Mouse (Mus musculus): Measurements from ENCODE around the gene Pla2g3.

Pla2g3 gene

DNA sequence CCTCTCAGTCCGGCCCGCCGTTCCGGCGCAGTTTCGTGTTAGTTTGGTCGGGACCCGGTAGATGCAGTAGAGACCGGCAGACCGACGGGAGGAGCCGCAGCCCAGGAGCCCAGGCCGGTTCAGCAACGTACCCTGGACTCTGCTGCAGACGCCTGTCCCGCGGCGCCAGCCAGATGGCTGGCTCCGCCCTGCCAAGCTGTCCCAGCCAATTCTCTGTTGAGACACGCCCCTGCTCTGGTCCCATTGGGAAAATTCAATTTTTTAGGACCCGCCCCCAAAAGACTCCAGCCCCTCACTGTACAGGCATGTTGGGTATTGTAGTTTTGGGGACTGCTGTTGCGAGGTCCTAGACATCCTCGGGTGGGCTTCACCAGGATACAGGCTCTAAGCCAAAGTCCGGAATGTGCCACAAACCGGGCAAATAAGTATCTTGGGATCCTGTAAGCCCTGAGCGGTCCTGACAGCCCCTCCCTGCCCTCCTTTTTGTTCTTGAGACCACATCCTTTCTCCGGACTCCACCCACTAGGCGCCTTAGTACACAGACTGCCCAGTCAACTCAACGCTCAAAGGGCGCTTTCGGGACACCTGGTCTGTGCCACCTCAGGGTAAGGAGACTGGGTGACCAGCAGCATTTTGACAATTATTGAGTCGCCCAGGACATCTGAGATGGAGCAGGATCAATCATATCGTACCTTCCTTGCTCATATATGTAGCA, 51.2 kb downstream of the Pla2g3 start:
- DNase-seq: peak; percentile 98

DNA sequence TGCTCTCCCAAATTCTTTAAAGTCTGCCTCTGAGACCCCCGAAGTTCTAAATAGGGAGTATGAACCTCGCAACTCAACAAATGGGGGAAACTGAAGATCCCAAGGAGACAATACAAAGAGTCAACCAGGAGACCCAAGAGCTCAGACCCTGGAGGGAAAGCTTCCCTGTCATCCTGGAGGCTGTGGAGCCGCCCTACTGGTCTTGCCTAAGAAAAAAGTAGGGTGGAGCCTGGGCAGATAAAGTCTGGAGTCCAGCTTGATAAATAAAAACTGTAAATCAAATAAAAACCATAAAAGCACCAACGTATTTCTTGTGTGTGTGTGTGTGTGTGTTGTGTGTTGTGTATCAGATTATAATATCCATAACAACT, 51.7 kb downstream of the Pla2g3 start:
- no peak for DNase-seq

DNA sequence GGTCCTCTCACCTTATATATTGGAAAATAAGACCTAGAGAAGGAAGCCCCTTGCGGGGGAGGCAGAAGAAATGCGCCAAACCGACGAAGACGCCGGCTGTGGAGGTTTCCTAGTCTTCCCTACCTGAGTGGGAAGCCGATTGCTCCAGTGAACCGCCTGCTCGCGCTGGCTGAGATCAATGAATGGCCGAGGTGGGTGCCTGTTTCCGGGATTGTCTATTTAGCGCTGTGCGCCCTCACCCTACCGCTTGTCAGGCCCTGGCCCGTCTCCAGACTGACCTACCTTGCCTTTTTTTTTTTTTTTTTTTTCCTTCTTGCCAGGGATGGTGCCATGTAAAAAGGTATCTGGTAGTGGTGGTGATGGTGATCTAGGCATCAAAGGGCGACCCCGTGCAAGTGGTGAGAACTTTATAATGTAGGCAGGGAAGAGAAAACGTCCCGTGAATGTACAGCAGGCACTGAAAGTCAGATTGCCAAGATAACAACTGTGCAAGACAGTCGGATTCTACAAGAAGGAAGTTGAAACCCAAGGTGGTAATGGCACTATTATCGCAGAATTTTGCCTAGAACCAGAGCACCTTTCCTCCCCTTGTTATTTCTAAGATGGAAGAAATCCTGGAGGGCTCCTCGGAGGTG, 52.5 kb downstream of the Pla2g3 start, which contains the start of gene Smtn:
Gene Smtn (minus strand): TSS at position 162 of the 635 bp plus-strand sequence.
- no peak for DNase-seq

DNA sequence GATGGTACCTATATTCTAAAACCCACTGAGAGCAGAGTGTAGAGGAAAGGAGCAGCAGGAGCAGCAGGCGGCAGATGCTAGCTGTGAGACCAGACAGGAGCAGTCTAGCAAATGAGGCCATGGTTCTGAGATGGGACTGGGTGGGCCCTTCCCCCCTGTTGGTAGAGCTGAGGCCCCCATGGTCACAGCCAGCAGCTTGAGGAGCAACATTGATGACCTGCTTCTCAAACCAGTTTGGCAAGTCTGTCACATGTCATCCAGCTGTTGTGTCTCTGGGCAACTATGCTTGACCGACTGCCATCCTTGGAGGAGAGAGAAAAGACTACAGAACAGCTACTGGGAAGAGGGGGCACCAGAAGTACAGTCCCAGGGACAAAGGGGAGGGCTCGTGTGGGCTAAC, 53.8 kb downstream of the Pla2g3 start:
- no peak for DNase-seq

DNA sequence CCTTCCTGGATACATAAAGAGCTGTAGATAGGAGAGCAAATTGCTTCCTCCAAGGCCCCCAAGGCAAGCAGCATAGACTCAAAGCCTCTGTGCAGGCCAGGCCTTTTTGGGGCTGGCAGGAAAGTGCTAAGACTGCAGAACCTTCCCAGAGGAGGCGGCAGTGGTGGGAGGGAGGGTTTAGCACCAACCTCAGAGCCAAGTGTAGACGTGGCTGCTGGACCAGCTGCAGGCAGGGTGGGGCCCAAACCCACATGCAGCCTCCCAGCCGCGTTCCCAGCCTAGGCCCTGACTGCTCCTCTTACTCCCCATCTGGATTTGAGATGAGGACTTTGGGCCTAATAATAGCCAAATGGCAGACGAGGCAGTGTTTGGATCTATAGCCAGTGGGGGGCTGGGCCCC, 54.9 kb downstream of the Pla2g3 start:
- DNase-seq: no peak

DNA sequence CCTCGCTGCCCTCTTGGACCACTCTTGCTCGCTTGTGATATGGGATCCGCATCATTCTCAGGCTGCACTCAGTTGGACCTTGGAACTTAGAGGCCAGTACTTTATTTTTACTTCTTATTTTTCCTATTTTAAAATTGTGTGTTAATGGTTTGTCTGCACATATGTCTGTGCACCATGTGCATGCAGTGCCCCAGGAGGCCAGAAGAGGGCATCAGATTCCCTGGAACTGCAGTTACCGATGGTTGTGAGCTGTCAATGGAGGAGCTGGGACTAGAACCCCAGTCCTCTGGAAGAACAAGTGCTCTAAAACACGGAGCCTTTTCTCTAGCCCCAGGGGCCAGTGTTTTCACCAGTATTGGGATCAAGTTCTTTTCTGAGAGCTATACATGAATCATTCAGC, 56.3 kb downstream of the Pla2g3 start:
- DNase-seq: no peak

DNA sequence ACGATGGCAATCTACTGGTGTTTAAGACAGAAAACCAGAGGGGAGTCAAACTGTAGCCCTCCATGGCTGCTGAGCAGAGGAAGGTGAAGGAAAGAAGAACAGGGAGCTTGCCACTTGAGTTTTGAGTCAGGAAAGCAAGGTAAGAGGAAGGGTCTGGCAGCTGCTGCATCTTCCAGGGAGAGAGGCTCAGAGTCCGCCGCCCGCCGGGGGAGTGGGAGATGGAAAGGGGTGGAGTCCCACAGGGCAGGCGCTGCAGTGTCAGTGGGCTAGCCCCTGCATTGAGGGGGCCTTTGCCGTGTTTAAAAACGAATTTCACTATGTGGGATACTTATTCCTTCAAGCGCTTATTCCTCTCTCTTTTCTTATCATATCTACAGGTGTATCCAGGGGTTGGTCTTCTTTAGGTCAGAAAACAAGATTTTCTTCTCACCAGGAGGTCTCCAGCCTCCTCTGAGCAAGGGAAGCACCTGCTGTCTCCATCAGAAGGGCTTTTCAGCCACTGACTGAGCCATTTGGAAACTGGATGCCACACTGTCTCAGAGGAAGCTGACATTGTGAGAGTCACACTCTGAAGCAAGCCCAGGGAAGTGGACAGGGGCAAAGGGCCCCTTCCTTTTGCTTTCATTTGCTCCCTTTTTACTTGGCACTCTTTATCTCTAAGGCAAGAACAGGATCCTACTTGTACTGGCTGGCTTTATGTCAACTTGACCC, 57.6 kb downstream of the Pla2g3 start:
- DNase-seq: no peak

DNA sequence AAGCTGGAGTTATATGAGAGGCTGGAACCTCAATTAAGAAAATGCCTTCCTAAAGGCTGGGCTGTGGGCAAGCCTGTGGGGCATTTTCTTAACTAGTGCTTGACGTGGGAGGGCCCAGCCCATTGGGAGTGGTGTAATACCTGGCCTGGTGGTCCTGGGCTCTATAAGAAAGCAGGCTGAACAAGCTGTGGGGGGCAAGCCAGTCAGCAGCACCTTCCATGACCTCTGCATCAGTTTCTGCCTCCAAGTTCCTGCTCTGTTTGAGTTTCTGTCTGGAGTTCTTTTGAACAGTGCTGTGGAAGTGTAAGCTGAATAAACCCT, 58.1 kb downstream of the Pla2g3 start:
- DNase-seq: no peak

DNA sequence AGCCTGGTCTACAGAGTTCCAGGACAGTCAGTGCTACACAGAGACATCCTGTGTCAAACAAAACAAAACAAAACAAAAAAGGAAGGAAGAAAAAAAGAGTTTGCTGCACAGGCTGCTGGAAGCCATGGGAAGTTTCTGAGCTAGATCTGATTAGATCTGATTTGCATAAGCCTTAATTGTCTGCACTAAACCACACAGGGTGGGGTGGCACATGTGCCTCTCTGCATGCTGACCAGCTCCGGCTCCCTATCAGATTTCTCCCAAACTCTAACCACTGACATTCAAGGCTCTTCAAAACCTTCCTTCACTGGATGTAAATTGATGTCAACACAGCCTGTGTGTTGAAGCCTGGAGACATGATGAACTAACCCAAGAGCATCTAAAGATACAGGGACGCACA, 59.0 kb downstream of the Pla2g3 start:
- DNase-seq: no peak

DNA sequence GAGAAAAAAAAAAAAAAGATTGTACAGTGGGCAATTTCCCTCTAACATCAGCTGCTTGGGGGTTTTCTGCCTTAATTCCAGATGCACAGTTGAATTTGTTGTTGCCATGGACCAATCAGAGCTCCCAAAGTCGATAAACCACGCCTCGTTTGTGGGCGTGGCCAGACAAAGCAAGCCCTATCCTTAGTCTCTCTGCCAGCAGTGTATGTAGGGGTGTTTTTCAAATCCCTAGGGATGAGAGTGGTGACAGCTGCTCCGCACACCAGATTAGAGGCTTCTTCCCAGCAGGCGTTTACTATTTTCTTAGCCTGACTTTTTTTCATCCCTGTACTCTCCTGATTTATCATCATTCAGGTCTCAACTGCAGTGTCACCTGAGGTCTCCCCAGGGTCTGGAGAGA, 59.9 kb downstream of the Pla2g3 start:
- peak; percentile 73 for DNase-seq

DNA sequence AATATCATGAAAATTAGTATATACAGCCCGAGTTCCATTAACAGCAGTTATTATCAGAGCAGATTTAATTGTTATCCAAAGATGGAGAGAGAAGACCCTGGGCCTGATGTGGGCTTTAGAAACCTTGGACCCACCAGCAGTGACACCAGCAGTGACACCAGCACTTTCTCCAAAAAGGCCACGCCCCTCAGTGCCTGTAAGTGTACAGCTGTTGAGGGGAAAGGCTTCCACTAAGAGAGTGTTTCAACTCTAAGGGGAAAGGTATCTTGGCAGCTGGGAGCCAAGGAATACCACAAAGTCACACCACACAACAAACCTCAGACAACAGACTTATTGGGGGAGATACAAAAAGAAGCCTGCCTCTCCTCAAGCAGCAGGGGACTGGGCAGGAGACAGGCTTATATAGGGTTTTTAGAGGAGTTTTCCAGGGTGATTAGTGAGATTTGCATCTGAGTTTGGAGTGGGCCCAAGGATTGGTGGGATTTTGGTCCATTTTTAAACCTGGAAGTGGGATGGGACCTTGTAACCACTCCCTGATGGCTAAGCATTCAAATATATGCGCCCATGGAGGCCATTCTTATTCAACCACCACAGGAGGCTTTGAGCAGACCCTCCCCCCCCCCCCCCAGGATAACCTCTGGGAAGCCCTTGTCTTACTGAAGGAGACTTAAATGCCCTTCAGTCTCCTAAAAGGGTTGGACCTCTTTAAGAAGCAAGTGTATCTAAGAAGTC, 60.6 kb downstream of the Pla2g3 start:
- no peak for DNase-seq

Measured in retina, postnatal 1 day (tissue).